Mouse (Mus musculus) layer of hippocampus, adult 8-10 months (tissue): Measurements from ENCODE around the gene Olfr810. TPM values are rescaled to one million over a fixed set of nuclear protein-coding genes. Genes with fewer than 3 reads are reported as not detected.

ENCODE experiments used
- DNase-seq, 2 experiments: peaks; one replicate each; pipeline ENCODE4 v3.0.0; 2022; ENCODE audit warnings: low spot score in 2 of 2
- total RNA-seq, 4 experiments: library from RNA; stranded (reverse); gene quantifications; 2 replicates each; pipeline ENCODE4 v1.2.4; 2022

Olfr810 gene
- total RNA-seq: not detected

GRCm38 (mm10) chr10:129794817-129795216 is at the start of gene Olfr810:
Gene Olfr810 (minus strand): TSS chr10:129794917.
- DNase-seq: no peak

- no peak for DNase-seq
These were observed 9.6 kb upstream of the Olfr810 start, which contains the start of gene Olfr811 for GRCm38 (mm10) chr10:129804296-129804695. Gene Olfr811 (minus strand): TSS chr10:129804396.

- DNase-seq: no peak
These were observed 16.6 kb downstream of the Olfr810 start for GRCm38 (mm10) chr10:129778123-129778522.

GRCm38 (mm10) chr10:129774338-129774737 is 20.4 kb downstream of the Olfr810 start, which contains the start of gene Olfr809:
Gene Olfr809 (plus strand): TSS chr10:129774638.
- no peak for DNase-seq

GRCm38 (mm10) chr10:129765182-129765581 is 29.5 kb downstream of the Olfr810 start, which contains the start of gene Olfr808:
Gene Olfr808 (plus strand): TSS chr10:129765482.
- no peak for DNase-seq

- DNase-seq: no peak
These were observed 37.0 kb downstream of the Olfr810 start, which contains the start of gene Olfr807 for GRCm38 (mm10) chr10:129757693-129758092. Gene Olfr807 (minus strand): TSS chr10:129757793.

GRCm38 (mm10) chr10:129741821-129742220 is 52.9 kb downstream of the Olfr810 start, which contains the start of gene Olfr806:
Gene Olfr806 (minus strand): TSS chr10:129741921.
- no peak for DNase-seq

Other genes with a start within 250 kb of the Olfr810 start
- not detected for gene Olfr794, start 227.3 kb downstream of the Olfr810 start, total RNA-seq
- not detected for gene Olfr796, start 182.3 kb downstream of the Olfr810 start, total RNA-seq
- not detected for gene Olfr798, start 167.0 kb downstream of the Olfr810 start, total RNA-seq
- gene Olfr799, start 157.4 kb downstream of the Olfr810 start, total RNA-seq: not detected
- not detected for gene Olfr800, start 137.2 kb downstream of the Olfr810 start, total RNA-seq
- not detected for gene Olfr801, start 121.1 kb downstream of the Olfr810 start, total RNA-seq
- not detected for gene Olfr802, start 106.7 kb downstream of the Olfr810 start, total RNA-seq
- gene Olfr803, start 100.6 kb downstream of the Olfr810 start, total RNA-seq: not detected
- gene Olfr804, start 91.7 kb downstream of the Olfr810 start, total RNA-seq: not detected
- gene Olfr805, start 65.5 kb downstream of the Olfr810 start, total RNA-seq: not detected
- not detected for gene Olfr806, start 53.0 kb downstream of the Olfr810 start, total RNA-seq
- gene Olfr807, start 37.1 kb downstream of the Olfr810 start, total RNA-seq: not detected
- gene Olfr808, start 29.4 kb downstream of the Olfr810 start, total RNA-seq: not detected
- gene Olfr809, start 20.3 kb downstream of the Olfr810 start, total RNA-seq: not detected
- gene Olfr811, start 9.5 kb upstream of the Olfr810 start, total RNA-seq: not detected
- gene Olfr812, start 51.2 kb upstream of the Olfr810 start, total RNA-seq: not detected
- not detected for gene Olfr813, start 60.5 kb upstream of the Olfr810 start, total RNA-seq
- gene Olfr814, start 84.9 kb upstream of the Olfr810 start, total RNA-seq: not detected
- not detected for gene Olfr815, start 111.0 kb upstream of the Olfr810 start, total RNA-seq
- gene Olfr816, start 120.7 kb upstream of the Olfr810 start, total RNA-seq: not detected
- not detected for gene Olfr818, start 154.2 kb upstream of the Olfr810 start, total RNA-seq
- not detected for gene Olfr819, start 172.3 kb upstream of the Olfr810 start, total RNA-seq
- gene Olfr247, start 181.2 kb upstream of the Olfr810 start, total RNA-seq: not detected
- not detected for gene Gm10310, start 190.1 kb upstream of the Olfr810 start, total RNA-seq
- not detected for gene Olfr820, start 217.7 kb upstream of the Olfr810 start, total RNA-seq
- gene Olfr821, start 235.4 kb upstream of the Olfr810 start, total RNA-seq: under 1 TPM in 1 of 4 experiments, not detected in 3; 0.43 TPM